Mouse (Mus musculus) lung, adult 18-20 months (tissue): ENCODE data around the gene Ppfibp1.

Experiments used
- DNase-seq, 2 experiments: peaks; one replicate each; pipeline ENCODE4 v3.0.0; 2022; ENCODE audit warnings: mixed read lengths in 2 of 2

Ppfibp1 gene

DNA sequence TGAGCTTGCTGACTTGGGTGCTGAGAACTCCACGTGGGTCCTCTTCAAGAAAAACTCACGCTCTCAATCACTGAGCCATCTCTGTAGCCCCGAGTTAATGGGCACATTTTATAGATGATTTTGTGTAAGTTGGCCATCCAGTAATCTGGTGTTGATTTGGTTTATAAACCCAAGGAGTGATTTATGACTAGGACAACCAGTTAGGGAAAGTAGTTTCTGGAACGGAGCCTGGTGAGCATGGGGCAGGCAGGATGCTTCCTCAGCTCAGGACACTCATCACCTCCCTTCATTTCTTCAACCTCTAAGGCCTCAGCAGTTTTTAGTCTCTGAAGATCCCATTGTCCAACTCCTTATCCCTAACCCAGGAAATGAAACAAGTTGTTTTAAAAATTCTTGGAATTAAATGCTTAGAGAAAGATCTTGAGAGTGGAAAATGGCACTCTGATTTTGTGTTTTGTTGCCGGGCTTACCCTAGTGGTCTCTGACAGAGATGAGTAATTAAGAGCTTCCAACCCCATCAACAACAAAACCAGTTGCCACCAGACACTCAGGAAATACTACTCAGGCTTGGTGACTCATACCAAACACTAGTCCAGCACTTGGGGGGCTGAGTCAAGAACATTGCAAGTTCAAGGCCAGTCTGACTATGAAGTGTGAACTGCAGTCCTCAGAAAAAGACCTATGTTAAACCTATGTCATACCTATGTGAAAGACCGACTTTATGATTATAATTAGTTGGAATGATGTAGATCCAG lies 75.3 kb downstream of the Ppfibp1 start:
- DNase-seq, result no peak

GRCm38 (mm10) chr6:146965139-146965772 lies 77.0 kb downstream of the Ppfibp1 start:
- no peak for DNase-seq

DNA sequence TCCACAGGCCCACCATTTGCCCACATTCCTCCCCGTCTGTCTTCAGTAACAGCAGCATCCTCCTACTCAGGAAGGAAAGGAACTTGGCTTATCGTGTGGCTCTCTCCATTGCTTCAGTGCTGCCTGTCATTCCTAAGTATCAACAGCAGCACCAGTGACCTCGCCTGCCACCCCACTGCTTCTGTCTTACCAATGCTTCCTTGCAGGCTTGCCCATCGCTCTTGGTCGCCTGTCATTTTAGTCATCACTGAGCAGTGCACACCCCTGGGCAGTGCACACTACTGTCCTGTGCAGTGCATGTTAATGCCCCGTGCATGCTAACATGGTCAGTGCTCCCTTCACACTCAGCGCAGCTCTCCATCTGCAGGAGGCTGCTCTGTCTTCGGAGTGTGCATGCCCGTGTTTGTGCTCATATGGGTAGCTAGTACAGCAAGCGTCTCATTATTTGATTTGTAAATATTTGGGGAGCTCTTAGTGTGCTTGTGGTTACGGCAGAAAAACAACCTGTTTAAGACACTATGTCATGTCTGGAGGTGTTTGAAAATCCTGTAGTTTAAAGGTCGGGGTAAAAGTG lies 78.2 kb downstream of the Ppfibp1 start:
- DNase-seq, result no peak

DNA sequence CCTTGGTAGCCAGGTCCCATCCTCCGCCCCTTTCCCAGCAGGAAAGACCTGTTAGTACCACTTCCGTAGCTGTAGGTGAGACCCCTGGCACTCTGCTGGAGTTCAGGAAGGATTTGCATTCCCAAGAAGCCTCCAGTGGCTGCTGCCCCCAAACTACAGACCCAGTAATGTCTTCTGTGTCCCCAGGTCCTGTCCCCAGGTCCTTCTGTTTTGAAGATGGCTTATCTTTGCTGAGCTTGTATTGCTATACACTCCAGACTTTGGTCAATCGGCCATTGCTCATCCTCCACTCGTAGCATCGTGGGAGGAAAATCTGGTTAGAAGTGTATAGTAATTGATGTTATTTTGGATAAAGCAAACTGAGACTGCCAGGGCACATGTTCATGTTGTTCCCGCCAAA lies 79.5 kb downstream of the Ppfibp1 start:
- no peak for DNase-seq

DNA sequence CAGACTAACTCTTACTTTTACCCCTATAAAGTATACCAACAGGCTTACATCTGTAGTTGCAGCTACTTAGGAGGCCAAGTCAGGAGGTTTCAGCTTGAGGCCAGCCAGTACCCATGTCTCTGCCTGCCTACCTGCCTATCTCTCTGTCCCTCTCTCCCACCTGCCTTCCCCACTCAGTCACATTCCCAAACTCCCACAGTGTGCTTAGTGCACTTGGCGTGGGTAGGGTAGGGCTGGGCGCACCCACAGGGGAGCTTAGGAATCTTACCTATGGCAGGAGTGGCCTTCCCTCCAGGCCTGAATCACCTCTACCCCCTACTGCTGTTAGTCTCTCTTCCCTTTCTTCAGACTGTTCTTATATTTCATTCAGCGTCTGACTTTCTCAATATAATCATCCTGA lies 82.5 kb downstream of the Ppfibp1 start:
- DNase-seq, result peak; percentile 40 to 56

GRCm38 (mm10) chr6:146971366-146971765 lies 83.1 kb downstream of the Ppfibp1 start:
- no peak for DNase-seq

GRCm38 (mm10) chr6:146972009-146972408 lies 83.7 kb downstream of the Ppfibp1 start:
- DNase-seq, result no peak

GRCm38 (mm10) chr6:146972740-146973139 lies 84.5 kb downstream of the Ppfibp1 start:
- no peak for DNase-seq

- no peak for DNase-seq
Observed at GRCm38 (mm10) chr6:146973406-146973805, 85.1 kb downstream of the Ppfibp1 start.

DNA sequence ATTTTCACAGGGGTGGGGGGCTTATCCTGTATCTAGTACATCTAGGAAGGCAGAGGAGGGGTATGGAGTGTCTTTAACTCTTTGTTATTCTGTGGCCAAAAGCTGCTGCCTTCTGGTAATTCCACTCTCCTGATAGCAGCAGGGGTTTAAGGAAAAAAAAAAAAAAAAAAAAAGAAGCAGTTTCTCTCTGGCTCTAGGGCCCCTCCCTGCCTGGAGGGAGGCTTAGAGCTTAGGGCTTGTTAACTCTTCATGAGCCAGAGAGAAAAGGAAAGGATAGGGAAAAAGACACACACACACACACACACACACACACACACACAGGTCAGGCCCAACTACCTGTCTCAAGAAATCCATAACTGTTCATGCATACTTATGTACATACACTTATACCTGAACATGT lies 85.5 kb downstream of the Ppfibp1 start:
- no peak for DNase-seq

DNA sequence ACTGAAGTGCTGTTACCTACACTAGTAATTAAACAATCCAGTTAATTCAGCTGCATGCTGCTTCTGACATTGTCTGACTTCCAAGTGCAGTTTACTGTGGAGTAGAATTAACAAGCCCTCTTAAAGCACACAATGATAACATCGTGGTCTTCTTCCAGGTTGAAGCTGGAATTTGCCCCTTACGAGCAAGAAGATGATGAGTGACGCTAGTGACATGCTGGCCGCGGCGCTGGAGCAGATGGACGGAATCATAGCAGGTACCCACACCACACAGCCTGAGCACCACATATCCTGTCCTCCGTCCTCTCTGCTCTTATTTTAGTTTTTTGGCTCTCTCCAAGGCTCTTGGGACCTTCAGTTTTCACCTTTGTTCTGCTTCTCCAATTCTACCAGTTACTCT lies 88.2 kb downstream of the Ppfibp1 start:
- DNase-seq, result no peak

GRCm38 (mm10) chr6:146978691-146979114 lies 90.4 kb downstream of the Ppfibp1 start:
- peak; percentile 35 to 55 for DNase-seq

GRCm38 (mm10) chr6:146979115-146979744 lies 90.9 kb downstream of the Ppfibp1 start:
- DNase-seq, result peak in 1 of 2 experiments; percentile 22

DNA sequence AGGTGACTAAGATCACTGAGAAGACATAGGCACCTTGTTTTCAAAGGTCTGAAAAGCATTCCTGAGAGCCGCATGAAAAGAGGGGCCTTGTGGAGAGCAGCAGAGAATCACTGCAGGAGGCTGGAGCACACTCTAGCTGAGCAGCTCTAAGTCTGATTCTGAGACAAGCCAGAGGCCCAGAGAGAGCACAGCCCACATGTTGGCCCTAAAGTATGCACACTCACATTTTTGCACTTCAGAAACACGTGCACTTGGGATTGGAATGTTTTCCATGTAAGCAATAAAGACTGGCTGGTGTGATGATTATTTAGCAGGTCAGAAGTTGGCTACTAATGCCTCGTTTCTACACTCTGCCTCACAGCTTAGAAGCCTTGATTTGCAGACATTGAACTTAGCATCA lies 91.7 kb downstream of the Ppfibp1 start:
- DNase-seq, result peak; percentile 35 to 56

GRCm38 (mm10) chr6:146981249-146981835 lies 93.1 kb downstream of the Ppfibp1 start:
- DNase-seq, result no peak

DNA sequence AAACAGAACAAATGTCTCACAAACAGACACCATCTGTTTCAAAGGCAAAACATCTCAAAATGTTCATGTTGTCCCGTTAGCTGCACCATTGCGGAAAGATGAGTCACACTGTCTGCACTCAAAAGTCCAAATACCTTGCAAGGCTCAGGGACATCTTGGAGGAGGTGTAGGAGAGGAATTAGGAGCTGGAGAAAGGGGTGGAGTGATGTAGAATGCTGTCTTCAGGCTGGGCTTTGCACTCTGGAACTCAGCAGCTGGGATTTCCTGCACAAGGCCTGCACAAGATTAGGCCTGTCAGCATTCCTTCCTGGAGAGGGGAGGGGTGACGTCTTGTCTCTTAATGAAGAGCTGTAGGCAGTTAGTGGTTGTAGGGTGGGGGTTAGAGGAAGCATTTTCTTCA lies 96.3 kb downstream of the Ppfibp1 start:
- DNase-seq, result no peak

DNA sequence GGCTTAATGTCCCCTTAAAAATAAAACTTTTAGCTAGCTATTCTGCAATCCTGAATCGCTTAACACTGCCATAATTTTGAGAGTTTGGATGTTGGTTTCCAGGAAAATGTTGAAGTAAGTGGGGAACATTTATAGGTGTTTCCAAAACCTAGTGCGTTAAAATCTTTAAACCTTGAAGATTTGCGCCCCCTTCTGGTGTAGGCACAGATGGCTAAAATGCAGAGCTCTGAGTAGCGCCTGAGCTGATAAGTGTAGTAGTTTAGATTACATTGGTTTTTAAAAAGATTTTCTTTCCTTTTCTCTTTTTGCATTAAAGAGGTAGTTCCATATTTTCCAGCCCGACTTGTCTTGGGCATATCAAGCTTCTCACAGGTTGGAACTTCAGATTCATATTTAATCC lies 105.9 kb downstream of the Ppfibp1 start:
- peak; percentile 44 to 60 for DNase-seq

DNA sequence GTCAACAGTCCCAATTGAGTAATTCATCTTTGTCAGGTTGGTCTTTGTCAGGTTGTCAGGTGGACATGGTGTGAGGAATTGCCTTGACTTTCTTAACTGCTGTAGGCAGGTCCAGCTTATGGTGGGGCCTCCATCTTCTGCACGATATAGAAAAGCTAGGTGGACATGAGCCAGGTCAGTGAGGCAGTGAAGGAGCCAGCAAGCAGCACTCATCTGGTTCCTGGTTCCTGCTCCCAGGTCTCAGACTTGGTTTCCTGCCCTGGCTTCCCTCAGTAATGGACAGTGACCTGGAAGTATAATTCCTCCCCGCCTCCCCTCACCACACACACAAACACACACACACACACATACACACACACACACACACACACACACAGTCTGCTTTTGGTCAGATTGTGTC lies 107.1 kb downstream of the Ppfibp1 start:
- no peak for DNase-seq

GRCm38 (mm10) chr6:146995878-146996277 lies 107.6 kb downstream of the Ppfibp1 start:
- no peak for DNase-seq

DNA sequence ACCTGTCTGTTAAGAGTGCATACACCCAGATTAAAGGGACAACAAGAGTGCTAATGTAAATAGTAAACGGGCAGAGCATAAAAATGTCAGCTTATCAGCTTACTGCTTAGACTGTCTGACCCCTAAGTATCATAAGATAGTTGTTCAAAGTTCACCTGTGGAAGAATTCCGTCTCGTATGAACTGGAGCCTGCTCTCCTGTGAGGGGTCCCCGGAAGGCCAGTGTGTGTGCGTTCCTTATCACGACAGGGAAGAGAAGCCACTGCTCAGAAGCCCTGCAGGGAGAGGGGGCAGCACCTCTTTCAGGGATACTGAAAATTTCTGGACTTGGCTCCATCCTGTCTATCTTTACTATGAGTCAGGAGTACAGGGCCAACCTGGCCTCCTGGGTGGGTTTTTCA lies 108.7 kb downstream of the Ppfibp1 start:
- no peak for DNase-seq

DNA sequence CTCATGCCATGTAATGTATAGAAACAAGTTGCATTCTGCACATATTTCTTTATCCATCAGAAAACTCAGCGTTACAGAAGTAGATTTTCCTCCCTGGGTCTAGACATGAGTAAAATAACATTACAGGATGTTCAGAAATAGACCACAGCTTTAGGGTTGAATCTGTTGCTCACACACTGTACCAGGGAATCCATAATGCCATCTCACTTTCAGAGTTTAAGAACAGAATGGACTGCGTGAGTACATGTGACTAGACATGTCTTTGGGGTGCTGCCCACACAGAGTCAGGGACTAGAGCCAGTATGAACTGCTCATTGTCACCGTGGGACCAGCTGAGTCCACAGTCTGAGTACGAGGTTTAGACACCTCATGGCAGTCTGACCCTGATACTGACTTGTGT lies 110.4 kb downstream of the Ppfibp1 start:
- DNase-seq, result no peak

DNA sequence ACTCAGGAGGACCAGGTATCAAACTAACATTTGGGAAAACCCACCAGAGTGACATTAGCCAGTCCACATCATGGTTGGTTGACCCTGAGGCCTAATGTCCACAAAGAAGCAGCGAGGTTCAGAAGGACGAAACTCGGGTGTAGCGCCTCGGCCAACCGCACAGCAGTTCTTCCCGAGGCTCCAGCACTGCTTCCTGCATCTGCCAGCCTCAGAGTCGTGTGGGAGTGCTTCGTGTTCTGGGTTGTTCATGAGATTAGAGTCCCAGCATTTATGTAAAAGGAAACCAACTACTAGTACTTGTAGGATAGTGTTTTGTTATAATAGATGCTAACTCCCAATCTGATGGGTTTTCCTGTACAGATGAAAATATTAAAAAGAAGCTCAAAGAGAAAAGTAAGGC lies 111.0 kb downstream of the Ppfibp1 start:
- no peak for DNase-seq

GRCm38 (mm10) chr6:146999755-147000154 lies 111.5 kb downstream of the Ppfibp1 start:
- no peak for DNase-seq
